Mouse (Mus musculus): Measurements from ENCODE around the gene Zfp872.
"Not testable (repeated sequence)": the region's sequence is repeated elsewhere in the genome, so short reads cannot be mapped to it uniquely, and the experiment has no call there.

The Zfp872 gene

GRCm38 (mm10) chr9:22188025-22188611 is at the start of gene Zfp872:
TSS of gene Zfp872 (plus strand) at chr9:22188090.
- peak; percentile 41 for DNase-seq (ENCODE audit: low spot score)

- DNase-seq (ENCODE audit: low spot score): no peak
Measured at GRCm38 (mm10) chr9:22138480-22138879, 49.4 kb upstream of the Zfp872 start.

- no peak for DNase-seq (ENCODE audit: low spot score)
Measured at GRCm38 (mm10) chr9:22139746-22140145, 48.1 kb upstream of the Zfp872 start.

DNA sequence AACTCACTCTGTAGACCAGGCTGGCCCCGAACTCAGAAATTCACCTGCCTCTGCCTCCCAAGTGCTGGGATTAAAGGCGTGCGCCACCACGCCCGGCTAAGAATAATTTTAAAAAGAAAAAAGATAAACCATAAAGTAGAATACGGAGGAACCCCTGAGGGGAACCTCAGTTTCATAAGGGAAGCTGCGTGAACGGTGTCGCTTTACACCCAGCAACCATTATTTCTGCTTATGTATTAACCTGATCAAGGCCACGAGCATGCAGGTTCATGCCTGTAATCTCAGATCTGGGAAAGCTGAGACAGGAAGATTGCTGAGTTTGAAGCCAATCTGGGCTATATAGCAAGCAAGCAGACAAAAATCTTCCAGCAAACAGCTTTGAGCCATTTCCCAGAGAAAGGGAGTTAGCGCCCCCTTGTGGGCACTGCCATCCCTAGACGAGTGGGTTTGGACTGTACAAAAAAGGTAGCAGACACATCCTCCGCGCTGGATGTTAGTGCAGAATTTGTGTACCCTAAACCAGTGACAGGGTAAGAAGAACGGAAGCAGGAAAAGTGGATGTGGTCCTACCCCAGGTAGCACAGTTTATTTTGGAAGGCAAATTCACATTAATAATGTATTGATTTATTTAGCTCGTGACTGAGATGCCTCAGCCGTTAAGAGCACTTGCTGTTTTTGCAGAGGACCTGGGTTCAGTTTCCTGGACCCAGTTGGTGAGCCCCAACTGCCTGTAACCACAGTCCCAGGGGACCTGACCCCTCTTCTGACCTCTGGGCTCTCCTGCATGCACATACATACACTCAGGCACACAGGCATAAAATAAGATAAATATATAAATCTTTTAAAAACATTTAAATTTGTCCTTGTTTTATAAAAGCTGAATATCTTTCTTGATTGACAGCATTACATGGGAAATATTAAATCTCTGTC is 44.5 kb upstream of the Zfp872 start:
- peak; percentile 90 for DNase-seq (ENCODE audit: low spot score)

DNA sequence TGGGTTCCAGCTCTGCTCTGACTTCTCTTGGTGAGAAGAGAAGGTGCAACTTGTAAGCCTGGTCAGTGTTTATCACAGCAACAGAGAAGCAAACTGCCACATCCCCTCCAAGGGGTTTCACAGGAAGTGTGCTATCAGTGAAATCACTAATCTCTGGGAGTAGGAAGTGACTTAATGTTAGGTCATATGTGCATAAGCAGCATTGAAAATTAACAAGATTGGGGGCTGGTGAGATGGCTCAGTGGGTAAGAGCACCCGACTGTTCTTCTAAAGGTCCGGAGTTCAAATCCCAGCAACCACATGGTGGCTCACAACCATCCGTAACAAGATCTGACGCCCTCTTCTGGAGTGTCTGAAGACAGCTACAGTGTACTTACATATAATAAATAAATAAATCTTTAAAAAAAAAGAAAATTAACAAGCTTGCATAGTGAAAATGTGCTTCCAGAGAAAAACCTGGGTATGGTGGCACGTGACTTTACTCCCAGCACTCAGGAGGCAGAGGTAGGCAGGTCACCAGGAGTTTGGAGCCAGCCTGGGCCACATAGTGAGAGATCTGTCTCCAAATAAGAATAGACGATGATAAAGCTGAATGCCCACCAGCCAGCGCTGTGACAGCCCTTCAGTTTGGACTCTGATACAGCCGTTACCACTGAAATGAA is 43.5 kb upstream of the Zfp872 start:
- DNase-seq (ENCODE audit: low spot score): no peak

DNA sequence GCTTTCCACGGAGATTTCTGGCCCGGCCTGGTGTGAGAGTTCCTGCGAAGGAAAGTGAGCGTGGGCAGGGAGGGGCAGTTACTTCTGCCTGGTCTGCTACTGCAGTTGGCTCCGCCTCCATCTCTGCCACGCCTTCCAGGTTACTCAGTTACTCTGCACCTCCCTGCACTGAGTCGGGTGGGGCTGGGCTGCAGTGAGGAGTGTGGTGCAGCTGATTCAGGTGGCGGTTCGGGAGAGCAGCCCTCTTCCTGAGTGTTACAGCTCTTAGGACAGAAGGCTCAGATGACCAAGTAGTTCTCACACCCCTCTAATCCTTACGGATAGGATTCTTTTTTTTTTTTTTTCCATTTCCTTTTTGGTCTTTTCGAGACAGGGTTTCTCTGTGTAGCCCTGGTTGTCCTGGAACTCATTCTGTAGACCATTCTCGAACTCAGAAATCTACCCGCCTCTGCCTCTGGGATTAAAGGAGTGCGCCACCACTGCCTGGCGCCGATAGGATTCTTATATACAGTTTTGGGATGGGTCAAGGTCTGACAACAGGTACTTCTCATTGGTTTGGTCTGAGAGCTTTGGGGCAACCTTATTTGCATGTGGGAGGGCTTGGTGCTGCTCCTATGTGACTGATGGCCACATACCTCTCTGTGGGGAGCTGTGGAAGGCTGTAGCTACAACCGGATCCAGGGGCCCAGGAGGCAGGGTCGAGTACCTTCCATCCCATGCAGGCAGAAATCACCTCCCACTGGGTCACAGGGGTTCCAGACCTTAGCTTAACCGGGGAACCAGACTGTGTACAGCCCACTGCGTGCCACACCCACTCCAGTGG is 38.3 kb upstream of the Zfp872 start:
- DNase-seq (ENCODE audit: low spot score): no peak

DNA sequence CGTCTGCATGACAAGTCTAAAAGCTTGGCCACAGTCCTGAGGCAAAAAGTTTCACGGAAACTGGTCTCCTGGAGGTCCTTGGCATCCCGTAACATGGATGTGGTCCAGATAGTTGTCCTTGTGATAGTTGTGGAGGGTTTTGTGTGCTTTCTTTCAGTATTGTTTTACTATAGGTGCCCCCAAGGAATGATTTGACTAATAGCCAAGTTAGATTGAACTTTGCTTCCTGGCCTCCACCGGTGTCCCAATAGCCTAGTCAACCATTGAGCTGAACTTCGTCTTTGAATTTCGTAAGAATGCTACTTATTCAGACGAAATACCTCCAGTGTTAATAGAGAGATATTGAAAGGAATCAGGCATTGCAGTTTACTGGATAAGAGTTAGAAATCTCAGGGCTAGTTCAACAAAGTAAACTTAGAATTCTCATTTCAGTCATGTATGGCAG is 37.6 kb upstream of the Zfp872 start:
- not testable (repeated sequence) for DNase-seq (ENCODE audit: low spot score)

GRCm38 (mm10) chr9:22150946-22151345 is 36.9 kb upstream of the Zfp872 start:
- no peak for DNase-seq (ENCODE audit: low spot score)

GRCm38 (mm10) chr9:22153810-22154209 is 34.1 kb upstream of the Zfp872 start:
- DNase-seq (ENCODE audit: low spot score): no peak

GRCm38 (mm10) chr9:22155614-22156013 is 32.3 kb upstream of the Zfp872 start:
- peak; percentile 70 for DNase-seq (ENCODE audit: low spot score)

GRCm38 (mm10) chr9:22156497-22157245 is 31.2 kb upstream of the Zfp872 start, which contains the start of gene Pigyl:
TSS of gene Pigyl (plus strand) at chr9:22156846.
- DNase-seq (ENCODE audit: low spot score): peak; percentile 98

DNA sequence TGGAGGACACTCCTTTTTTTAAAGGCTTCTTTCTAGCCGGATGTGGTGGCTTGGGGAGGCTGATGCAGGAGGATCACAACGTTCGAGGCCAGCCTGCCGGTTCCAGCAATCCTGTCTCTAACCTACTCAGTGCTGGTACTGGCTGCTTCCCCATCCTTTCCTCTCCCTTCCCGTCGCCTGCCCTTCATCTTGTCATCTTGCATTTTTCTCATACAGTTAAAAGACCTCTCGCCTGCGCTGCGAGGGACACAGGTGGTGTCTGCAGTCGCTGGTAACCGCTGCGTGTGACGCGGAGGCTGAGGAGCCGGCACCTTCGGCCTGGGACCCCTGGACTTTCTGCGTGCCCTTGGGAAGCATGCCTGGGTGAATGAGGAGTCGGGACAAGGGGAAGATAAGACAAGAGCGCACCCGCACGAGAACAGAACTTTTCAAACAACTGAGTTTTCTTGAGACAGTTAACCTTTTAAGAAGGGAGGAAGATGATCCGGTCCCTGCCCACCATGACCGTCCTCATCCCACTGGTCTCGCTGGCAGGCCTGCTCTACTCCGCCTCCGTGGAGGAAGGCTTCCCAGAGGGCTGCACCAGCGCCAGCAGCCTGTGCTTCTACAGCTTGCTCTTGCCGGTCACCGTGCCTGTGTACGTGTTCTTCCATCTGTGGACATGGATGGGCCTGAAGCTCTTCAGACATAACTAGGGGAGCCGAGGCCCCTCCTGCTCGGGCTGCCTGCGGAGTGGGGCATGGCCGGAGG is 30.2 kb upstream of the Zfp872 start:
- DNase-seq (ENCODE audit: low spot score): no peak

DNA sequence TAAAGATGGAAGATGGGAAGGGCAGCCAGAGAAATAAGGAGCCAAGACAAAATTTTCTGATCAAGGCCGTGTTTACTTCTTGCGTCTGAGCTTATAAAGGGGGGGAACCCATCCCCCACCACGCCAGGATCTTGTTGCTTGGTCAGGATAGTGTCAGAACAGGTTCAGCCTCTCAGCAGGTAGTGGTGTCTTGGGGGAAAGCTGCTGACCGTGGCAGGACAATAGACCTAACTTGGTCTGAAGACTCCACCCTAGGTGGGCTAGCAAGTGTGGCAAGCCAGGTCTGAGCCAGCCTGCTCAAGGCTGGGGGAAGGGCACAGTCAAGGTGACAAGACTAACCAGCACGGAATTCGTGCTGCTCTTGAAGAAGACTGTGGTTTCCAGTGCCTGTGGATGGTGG is 26.6 kb upstream of the Zfp872 start:
- DNase-seq (ENCODE audit: low spot score): no peak

- no peak for DNase-seq (ENCODE audit: low spot score)
Measured at GRCm38 (mm10) chr9:22162305-22162704, 25.6 kb upstream of the Zfp872 start.

DNA sequence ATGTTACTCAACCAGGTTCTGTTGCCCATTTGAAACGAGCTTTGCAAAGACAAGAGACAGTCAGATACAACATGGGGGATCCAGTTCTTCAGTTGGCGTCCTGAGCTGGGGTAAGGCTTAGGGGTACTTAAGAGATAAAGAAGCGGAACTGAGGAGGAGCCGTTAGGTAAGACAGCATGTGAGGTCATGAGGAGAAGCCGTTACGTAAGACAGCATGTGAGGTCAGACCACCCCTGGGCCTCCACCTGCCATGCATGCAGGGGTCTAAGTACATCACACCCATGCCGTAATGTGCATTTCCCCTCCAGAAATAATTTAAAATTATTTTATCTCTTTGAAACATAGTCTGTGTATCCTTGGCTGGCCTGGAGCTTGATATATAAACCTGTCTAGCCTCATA is 25.0 kb upstream of the Zfp872 start:
- DNase-seq (ENCODE audit: low spot score): no peak

DNA sequence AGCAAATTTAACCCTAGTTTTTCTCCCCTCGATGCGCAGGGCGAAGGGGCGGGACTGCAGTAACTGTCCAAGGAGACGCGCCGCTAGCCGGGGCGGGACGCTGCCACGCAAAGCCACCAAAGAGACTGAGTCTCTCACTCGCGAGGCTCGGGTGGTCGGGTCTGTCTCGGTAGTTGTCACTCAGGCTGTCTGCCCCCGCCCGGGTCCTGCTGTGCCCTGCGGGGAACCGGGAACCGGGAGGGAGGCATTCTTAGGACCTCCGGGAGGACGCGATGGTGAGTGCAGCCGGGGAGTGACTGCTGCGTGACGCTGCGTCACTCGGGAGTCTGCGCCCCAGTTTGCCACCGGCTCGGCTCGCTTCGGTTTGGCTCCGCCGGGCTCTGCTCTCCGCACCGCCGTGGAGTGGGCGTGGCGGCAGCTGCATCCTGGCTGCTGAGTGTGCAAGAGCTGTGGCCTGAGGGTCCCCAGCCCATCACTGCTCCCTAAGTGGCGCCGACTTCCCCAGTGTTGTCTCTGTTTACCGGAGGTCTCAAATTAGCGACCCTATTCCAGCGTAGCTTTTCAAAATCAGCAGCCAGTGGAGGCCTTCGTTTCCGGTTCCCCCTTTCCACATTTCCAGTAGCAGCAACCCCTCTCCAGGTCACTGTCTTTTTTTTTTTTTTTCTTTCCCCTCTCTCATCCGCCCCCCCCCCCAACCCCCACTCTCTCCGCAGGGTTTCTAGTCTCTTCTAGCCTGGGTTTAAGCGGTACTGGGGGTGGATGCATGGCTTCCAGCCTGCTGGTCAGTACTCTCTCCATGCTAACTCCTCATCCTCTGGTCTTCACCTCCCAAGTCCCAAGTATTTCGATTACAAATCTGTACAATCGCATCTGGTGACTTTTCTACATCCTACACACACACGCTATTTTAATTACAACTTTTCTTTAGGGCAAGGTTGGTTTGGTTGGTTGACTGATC is 22.9 kb upstream of the Zfp872 start:
- DNase-seq (ENCODE audit: low spot score): no peak

DNA sequence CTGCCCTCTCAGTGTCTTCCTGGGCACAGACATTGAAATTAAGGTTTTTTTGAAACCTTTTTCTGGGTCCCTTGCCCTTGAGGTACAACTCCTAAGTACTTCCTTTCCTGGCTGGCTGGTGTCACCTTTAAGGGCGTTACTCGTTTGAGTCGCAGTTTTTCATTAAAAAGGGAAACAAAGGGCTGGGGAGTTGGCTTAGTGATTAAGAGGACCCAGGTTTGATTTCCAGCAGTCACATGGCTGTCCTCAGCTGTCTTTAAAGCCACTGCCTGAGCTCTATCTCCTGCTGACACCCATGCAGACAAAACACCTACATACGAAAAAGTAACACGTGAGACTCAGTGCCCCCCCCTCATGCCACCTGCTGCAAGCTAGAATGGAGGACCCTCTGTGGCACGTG is 21.9 kb upstream of the Zfp872 start:
- no peak for DNase-seq (ENCODE audit: low spot score)

DNA sequence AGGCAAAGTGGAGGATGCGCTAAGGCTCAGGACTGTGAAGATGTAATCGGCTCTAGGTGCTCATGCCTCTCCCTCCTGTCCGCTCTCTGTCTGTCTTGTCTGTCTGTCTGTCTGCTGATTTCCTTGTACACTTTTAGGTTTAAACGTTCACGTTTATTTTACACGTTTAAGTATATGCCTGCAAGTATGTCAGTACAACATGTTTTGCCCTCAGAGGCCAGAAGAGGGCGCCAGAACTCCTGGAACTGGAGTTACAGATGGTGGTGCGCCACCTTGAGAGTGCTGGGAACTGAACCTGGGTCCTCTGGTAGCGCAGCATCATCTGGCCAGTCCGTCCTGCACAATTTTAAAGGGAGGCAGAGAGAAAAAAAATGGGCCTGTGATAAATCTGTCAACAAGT is 21.2 kb upstream of the Zfp872 start:
- DNase-seq (ENCODE audit: low spot score): no peak

DNA sequence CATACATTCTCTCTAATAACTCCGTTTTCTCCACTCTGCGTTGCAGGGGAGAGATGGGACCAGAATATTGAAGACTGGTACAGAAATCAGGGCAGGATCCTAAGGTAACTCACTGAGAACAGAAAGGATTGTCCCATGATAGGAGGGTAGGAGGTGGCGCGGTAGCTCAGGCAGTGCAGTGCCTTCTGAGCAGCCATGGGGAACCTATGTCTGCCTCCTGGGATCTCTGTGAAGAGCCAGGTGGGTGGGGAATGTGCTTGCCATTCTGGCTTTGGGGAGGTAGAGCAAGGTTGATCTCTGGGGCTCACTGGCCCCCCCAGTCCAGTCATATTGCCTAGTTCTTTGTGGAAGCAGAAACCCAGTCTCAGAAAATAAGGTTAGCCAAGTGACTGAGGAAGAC is 20.1 kb upstream of the Zfp872 start:
- DNase-seq (ENCODE audit: low spot score): no peak

Measured in urinary bladder, postnatal 25 days (tissue).